In the genomic region with DNA sequence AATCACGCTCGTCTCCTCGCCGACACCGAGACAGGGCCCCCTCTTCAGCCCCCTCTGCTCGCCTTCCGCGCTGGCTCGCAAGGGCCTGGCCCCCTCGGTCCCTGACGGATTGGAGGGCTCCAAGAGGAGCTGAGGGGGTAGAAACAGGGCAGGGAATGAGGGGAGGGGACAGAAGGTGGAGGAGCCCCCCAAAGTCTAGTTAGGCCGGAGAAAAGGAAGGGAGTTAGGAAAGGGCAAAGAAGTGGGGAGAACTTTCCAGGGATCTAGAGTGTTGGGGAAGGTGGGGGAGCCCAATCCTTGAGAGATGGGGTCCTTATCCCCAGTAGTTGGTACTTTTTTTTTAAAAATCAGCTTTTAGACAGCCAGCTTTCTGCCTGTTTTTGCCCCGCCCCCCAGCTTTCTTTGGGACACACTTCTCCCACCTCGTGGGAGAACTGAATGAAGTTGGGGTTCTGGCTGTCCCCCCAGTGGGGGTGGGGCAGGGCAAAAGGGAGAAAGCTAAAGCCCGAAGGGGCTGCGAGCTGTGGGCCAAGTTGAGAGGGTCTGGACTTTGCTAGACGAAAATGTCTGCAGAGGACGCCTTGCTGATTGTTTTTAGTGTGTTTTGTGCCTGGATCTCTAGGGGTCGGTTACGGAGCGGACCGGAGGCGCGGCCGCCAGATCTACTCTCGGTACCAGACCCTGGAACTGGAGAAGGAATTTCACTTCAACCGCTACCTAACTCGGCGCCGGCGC, we compare ENCODE assay signal across 16 mouse cellular contexts. TPM values are rescaled to one million over a fixed set of nuclear protein-coding genes. Genes with fewer than 3 reads are reported as not detected.
DNase-seq lines count a peak whose midpoint lies in the region; ATAC-seq and TF ChIP-seq lines count a peak whose summit lies in the region.
"Had no signal": no experiment of that assay in that cellular context is flagged by ENCODE, and none has a peak within 500 bp of the region (broad histone marks: within the 10 kb centered on the region; RNA-seq: fewer than 3 reads in every experiment).

No protein-coding gene starts in this region.

- TF ChIP-seq CTCF in kidney, adult 2 months (conservative IDR thresholded peaks at IDR 0.05; ENCODE audit: insufficient read depth, insufficient read length, low read depth, low read length): no peak

- no peak for TF ChIP-seq POLR2A in kidney, adult 2 months (IDR thresholded peaks at IDR 0.05; ENCODE audit: low read depth, low read length)

- H3K4me2 ChIP-seq in intestine, embryonic 15.5 days (replicated peaks): peak overlapping the region; percentile 61
- peak overlapping the region; percentile 38 for H3K4me2 ChIP-seq in stomach, embryonic 14.5 days (replicated peaks; ENCODE audit: low read depth, low read length)
- H3K4me2 ChIP-seq: embryonic facial prominence, embryonic 15.5 days; heart, embryonic 13.5 days had no signal

- ATAC-seq in intestine, embryonic 15.5 days: no peak
- ATAC-seq in stomach, embryonic 14.5 days (ENCODE audit: insufficient number of reproducible peaks, insufficient read depth, low FRiP score, low read depth): no peak

- H3K9ac ChIP-seq in intestine, embryonic 15.5 days: peak overlapping the region; percentile 52
- peak overlapping the region; percentile 22 for H3K9ac ChIP-seq in stomach, embryonic 14.5 days (replicated peaks; ENCODE audit: low read depth, low read length)
- H3K9ac ChIP-seq: embryonic facial prominence, embryonic 15.5 days; heart, embryonic 13.5 days had no signal

- 0 out of 2 replicates have a peak, but pooled peaks cover 2% of the 10 kb centered on the region for H3K27me3 ChIP-seq in kidney, adult 2 months (replicated peaks; ENCODE audit: control insufficient read depth, insufficient read depth, low read length)
- peaks cover 87% of the 10 kb centered on the region for H3K27me3 ChIP-seq in intestine, embryonic 15.5 days (replicated peaks)
- H3K27me3 ChIP-seq in stomach, embryonic 14.5 days (ENCODE audit: control insufficient read depth, insufficient read depth, low read length): peaks cover 51% of the 10 kb centered on the region

- no peaks in the 10 kb centered on the region for H3K9me3 ChIP-seq in intestine, embryonic 15.5 days
- H3K9me3 ChIP-seq in stomach, embryonic 14.5 days (ENCODE audit: control insufficient read depth, low read depth, low read length): no peaks in the 10 kb centered on the region
- H3K9me3 ChIP-seq: embryonic facial prominence, embryonic 15.5 days; heart, embryonic 13.5 days had no signal

- peak; percentile 49 to 84 for DNase-seq in adrenal gland, adult (ENCODE audit: inconsistent age in 2 of 2, low spot score in 1 of 2)
- no peak for DNase-seq in adrenal gland, adult 8-10 months
- DNase-seq in kidney, postnatal 4 days: peak; percentile 55 to 69
- DNase-seq in kidney, adult 2 months: no peak
- no peak for DNase-seq in frontal cortex, postnatal 36 days (ENCODE audit: low spot score in 2 of 2)
- no peak for DNase-seq in layer of hippocampus, adult 9-10 months (ENCODE audit: low spot score)
- DNase-seq: cerebellum, adult 8-10 months; left cerebral cortex, postnatal 4 days; spleen, adult 18-20 months; thymus, postnatal 25 days had no signal

- H3K4me1 ChIP-seq in kidney, adult 2 months (ENCODE audit: control insufficient read depth, insufficient read depth, low read length): 0 out of 2 replicates have a peak, but pooled peaks cover 1% of the 10 kb centered on the region
- peaks cover 28% of the 10 kb centered on the region for H3K4me1 ChIP-seq in intestine, embryonic 15.5 days (replicated peaks)
- H3K4me1 ChIP-seq in stomach, embryonic 14.5 days (ENCODE audit: control insufficient read depth, insufficient read depth, low read length): no peaks in the 10 kb centered on the region

- no peaks in the 10 kb centered on the region for H3K36me3 ChIP-seq in kidney, adult 2 months (ENCODE audit: control insufficient read depth, insufficient read depth, low read length)
- H3K36me3 ChIP-seq in intestine, embryonic 15.5 days: no peaks in the 10 kb centered on the region
- H3K36me3 ChIP-seq in stomach, embryonic 14.5 days (ENCODE audit: control insufficient read depth, insufficient read depth, low read length): no peaks in the 10 kb centered on the region
- H3K36me3 ChIP-seq: embryonic facial prominence, embryonic 15.5 days; heart, embryonic 13.5 days had no signal

- no peak overlapping the region for H3K4me3 ChIP-seq in kidney, adult 2 months (ENCODE audit: insufficient read depth, low read depth, low read length)
- H3K4me3 ChIP-seq in intestine, embryonic 15.5 days (replicated peaks): peak overlapping the region; percentile 37
- peak overlapping the region; percentile 26 for H3K4me3 ChIP-seq in stomach, embryonic 14.5 days (ENCODE audit: low read depth, low read length)
- H3K4me3 ChIP-seq: heart, embryonic 13.5 days had no signal

- WGBS in kidney, adult 2 months: 50% methylated on average over 31 of the region's 31 CpGs
- WGBS in intestine, embryonic 15.5 days: 4% methylated on average over 31 of the region's 31 CpGs
- 8% methylated on average over 31 of the region's 31 CpGs for WGBS in stomach, embryonic 14.5 days

- no peak overlapping the region for H3K27ac ChIP-seq in kidney, adult 2 months (ENCODE audit: insufficient read depth, low read depth, low read length)
- H3K27ac ChIP-seq in intestine, embryonic 15.5 days: peak overlapping the region; percentile 82
- H3K27ac ChIP-seq in stomach, embryonic 14.5 days (ENCODE audit: low read length): peak overlapping the region; percentile 15; the same call in 1 of the 2 replicates
- H3K27ac ChIP-seq: embryonic facial prominence, embryonic 15.5 days; heart, embryonic 13.5 days; macrophage had no signal

RNA-seq across cellular contexts. Expression of a gene that starts 8.5 kb away (rescaled TPM):
- 10 to 100 TPM in 2 of 4 experiments, 1 to 10 TPM in 2; 5.0 to 17.9 (median 10.8) TPM for total RNA-seq in adrenal gland, adult 8-10 months (2022)
- 2.5 and 2.7 TPM in 2 replicates for polyA plus RNA-seq in kidney, adult 2 months (2012; rRNA removed)
- 9.5 and 10.6 TPM in 2 replicates for polyA plus RNA-seq in intestine, embryonic 15.5 days (2015; fragmentation: Nextera tagmentation; extraction: Ambion mirVana)
- 23.4 and 26.5 TPM in 2 replicates for polyA plus RNA-seq in stomach, embryonic 14.5 days (2014; fragmentation: Nextera tagmentation; extraction: Ambion mirVana)
- total RNA-seq: layer of hippocampus, adult 18-20 months; left cerebral cortex, postnatal 4 days had no signal
- polyA plus RNA-seq: macrophage had no signal

RNA-seq across cellular contexts. Expression of a gene that starts 12.2 kb away (rescaled TPM):
- 10 to 100 TPM; 52.9 to 79.0 (median 59.6) TPM for total RNA-seq in adrenal gland, adult 8-10 months (2022)
- polyA plus RNA-seq in kidney, adult 2 months (2012; rRNA removed): 24.7 and 25.4 TPM in 2 replicates
- polyA plus RNA-seq in intestine, embryonic 15.5 days (2015; fragmentation: Nextera tagmentation; extraction: Ambion mirVana): 5.7 and 6.1 TPM in 2 replicates
- polyA plus RNA-seq in stomach, embryonic 14.5 days (2014; fragmentation: Nextera tagmentation; extraction: Ambion mirVana): 4.8 and 5.5 TPM in 2 replicates
- total RNA-seq: layer of hippocampus, adult 18-20 months; left cerebral cortex, postnatal 4 days had no signal
- polyA plus RNA-seq: macrophage had no signal

RNA-seq across cellular contexts. Expression of a gene that starts 19.9 kb away (rescaled TPM):
- 10 to 100 TPM; 30.1 to 35.8 (median 32.2) TPM for total RNA-seq in adrenal gland, adult 8-10 months (2022)
- polyA plus RNA-seq in kidney, adult 2 months (2012; rRNA removed): 3.4 and 4.0 TPM in 2 replicates
- polyA plus RNA-seq in intestine, embryonic 15.5 days (2015; fragmentation: Nextera tagmentation; extraction: Ambion mirVana): 6.2 and 7.0 TPM in 2 replicates
- polyA plus RNA-seq in stomach, embryonic 14.5 days (2014; fragmentation: Nextera tagmentation; extraction: Ambion mirVana): 1.0 and 1.1 TPM in 2 replicates
- total RNA-seq: layer of hippocampus, adult 18-20 months; left cerebral cortex, postnatal 4 days had no signal
- polyA plus RNA-seq: embryonic facial prominence, embryonic 15.5 days; heart, embryonic 13.5 days; macrophage had no signal

RNA-seq across cellular contexts. Expression of a gene that starts 34.0 kb away (rescaled TPM):
- total RNA-seq in adrenal gland, adult 8-10 months (2022): under 1 TPM; 0.52 to 0.99 (median 0.83) TPM
- polyA plus RNA-seq in kidney, adult 2 months (2012; rRNA removed): 5.5 and 7.3 TPM in 2 replicates
- polyA plus RNA-seq in intestine, embryonic 15.5 days (2015; fragmentation: Nextera tagmentation; extraction: Ambion mirVana): 1.3 and 1.4 TPM in 2 replicates
- not detected in 2 replicates for polyA plus RNA-seq in stomach, embryonic 14.5 days (2014; fragmentation: Nextera tagmentation; extraction: Ambion mirVana)
- total RNA-seq: layer of hippocampus, adult 18-20 months; left cerebral cortex, postnatal 4 days had no signal
- polyA plus RNA-seq: embryonic facial prominence, embryonic 15.5 days; heart, embryonic 13.5 days; macrophage had no signal

RNA-seq across cellular contexts. Expression of a gene that starts 43.0 kb away (rescaled TPM):
- total RNA-seq in adrenal gland, adult 8-10 months (2022): 10 to 100 TPM in 2 of 4 experiments, 1 to 10 TPM in 2; 6.4 to 16.0 (median 11.4) TPM
- polyA plus RNA-seq in kidney, adult 2 months (2012; rRNA removed): 4.0 and 4.1 TPM in 2 replicates
- polyA plus RNA-seq in intestine, embryonic 15.5 days (2015; fragmentation: Nextera tagmentation; extraction: Ambion mirVana): 7.7 and 10.1 TPM in 2 replicates
- 20.3 and 20.9 TPM in 2 replicates for polyA plus RNA-seq in stomach, embryonic 14.5 days (2014; fragmentation: Nextera tagmentation; extraction: Ambion mirVana)
- total RNA-seq: layer of hippocampus, adult 18-20 months; left cerebral cortex, postnatal 4 days had no signal
- polyA plus RNA-seq: macrophage had no signal

Comparison
In these comparisons a context has a peak if more than half of its experiments do, and no peak if none do; other contexts are left out.
1. DNase-seq: peak in adrenal gland, adult (2 of 2) and kidney, postnatal 4 days (2 of 2); none in adrenal gland, adult 8-10 months (single experiment), kidney, adult 2 months (single experiment), frontal cortex, postnatal 36 days (0 of 2) and layer of hippocampus, adult 9-10 months (single experiment).